Mouse (Mus musculus): ENCODE measurements around the gene Cdx2. TPM values are rescaled to one million over a fixed set of nuclear protein-coding genes. Genes with fewer than 3 reads are reported as not detected.

Gene Cdx2
- polyA plus RNA-seq, 1 experiment from 2014 or later, result 0.06 TPM

DNA sequence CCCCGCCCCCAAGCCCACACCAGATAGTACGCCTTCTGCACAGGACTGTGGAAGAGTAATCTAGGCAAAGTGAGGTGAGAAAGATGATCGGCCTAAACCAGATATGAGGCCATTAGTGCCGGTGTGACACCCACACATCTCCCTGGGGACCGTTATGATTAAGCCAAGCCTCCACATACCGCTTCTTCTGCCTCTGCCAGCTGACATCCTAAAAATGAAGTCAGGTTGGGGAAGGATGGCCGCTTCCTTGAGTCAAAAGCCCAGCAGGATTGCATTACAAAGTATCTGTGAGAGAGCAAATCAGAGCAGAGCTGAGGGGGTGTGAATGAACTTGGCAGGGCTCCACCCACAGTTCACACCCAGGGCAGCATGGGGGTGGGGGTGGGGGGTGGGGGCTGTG lies 25.6 kb upstream of the Cdx2 start:
- 39% methylated on average over 7 of the region's 7 CpGs for WGBS
- Histone ChIP-seq H3K27me3 (ENCODE audit: low read depth, poor library complexity, severe bottlenecking) (no peaks in the 10 kb centered on the region), H3K27ac (no peak overlapping the region), H3K36me3 (no peaks in the 10 kb centered on the region), H3K4me3 (no peak overlapping the region), H3K4me1 (peaks cover 13% of the 10 kb centered on the region), H3K9me3 (replicated peaks) (no peaks in the 10 kb centered on the region)
- DNase-seq (ENCODE audit: low spot score), result no peak

DNA sequence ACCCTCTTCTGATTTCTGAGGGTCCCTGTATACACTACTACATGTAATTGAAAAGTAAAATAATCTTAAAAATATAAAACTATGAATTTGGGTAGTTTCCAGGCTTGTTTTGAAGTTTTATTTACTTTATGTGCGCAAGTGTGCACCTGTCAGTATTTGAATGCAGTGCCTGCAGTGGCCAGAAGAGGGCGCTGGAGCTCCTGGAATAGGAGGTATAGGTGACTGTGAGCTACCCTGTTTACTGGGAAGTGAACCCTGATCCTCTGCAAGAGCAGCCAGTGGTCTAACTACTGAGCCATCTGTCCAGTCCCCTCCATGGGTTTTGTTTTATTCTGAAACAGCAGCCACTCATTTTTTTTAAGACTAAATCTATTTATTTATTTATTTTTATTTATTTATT lies 24.5 kb upstream of the Cdx2 start:
- peaks cover 13% of the 10 kb centered on the region for H3K4me1 ChIP-seq
- no peaks in the 10 kb centered on the region for H3K27me3 ChIP-seq (ENCODE audit: low read depth, poor library complexity, severe bottlenecking)
- no peak overlapping the region for H3K27ac ChIP-seq
- DNase-seq (ENCODE audit: low spot score), result peak; percentile 73
- WGBS, result 45% methylated on average over 2 of the region's 2 CpGs
- no peaks in the 10 kb centered on the region for H3K36me3 ChIP-seq
- H3K9me3 ChIP-seq (replicated peaks), result no peaks in the 10 kb centered on the region
- no peak overlapping the region for H3K4me3 ChIP-seq

DNA sequence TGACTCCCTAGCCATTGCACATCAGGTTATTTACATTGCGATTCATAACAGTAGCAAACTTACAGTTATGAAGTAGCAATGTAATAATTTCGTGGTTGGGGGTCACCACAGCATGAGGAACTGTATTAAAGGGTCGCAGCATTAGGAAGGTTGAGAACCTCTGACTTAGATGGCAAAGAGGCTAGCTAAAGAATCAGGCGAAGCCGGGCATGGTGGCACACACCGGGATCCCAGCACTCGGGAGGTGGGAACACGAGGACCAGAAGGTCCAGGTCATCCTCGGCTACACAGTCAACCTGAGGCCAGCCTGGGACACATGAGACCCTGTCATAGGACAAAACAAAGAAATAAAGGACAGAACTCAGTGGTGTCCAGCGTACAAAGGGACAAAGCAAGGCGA lies 22.9 kb upstream of the Cdx2 start:
- Histone ChIP-seq H3K4me3 (no peak overlapping the region), H3K4me1 (peaks cover 13% of the 10 kb centered on the region), H3K9me3 (replicated peaks) (no peaks in the 10 kb centered on the region), H3K27me3 (ENCODE audit: low read depth, poor library complexity, severe bottlenecking) (no peaks in the 10 kb centered on the region), H3K36me3 (no peaks in the 10 kb centered on the region), H3K27ac (no peak overlapping the region)
- DNase-seq (ENCODE audit: low spot score), result no peak
- 84% methylated on average over 11 of the region's 11 CpGs for WGBS

DNA sequence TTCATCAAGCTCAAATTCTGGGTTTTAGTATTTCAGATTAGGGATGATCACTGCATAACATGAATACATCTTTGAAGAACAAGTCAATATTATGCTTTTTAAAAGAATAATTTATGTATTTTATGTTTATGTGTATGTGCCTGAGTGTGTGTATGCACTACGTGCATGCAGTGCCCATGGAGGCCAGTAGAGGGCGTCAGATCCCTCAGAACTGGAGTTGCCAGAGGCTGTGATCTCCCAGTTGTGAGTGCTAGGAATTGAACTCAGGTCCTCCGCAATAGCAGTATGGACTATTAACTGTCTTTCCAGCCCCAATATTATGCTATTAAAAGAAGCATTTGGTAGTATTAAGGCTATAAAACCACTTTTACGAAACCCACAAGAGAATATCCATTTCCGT lies 20.6 kb upstream of the Cdx2 start:
- no peak overlapping the region for H3K4me3 ChIP-seq
- no peaks in the 10 kb centered on the region for H3K36me3 ChIP-seq
- peaks cover 11% of the 10 kb centered on the region for H3K27me3 ChIP-seq (ENCODE audit: low read depth, poor library complexity, severe bottlenecking)
- no peak overlapping the region for H3K27ac ChIP-seq
- WGBS, result 87% methylated on average over 5 of the region's 5 CpGs
- no peaks in the 10 kb centered on the region for H3K9me3 ChIP-seq (replicated peaks)
- no peak for DNase-seq (ENCODE audit: low spot score)
- peaks cover 5% of the 10 kb centered on the region; the same call in 1 of the 2 replicates for H3K4me1 ChIP-seq

DNA sequence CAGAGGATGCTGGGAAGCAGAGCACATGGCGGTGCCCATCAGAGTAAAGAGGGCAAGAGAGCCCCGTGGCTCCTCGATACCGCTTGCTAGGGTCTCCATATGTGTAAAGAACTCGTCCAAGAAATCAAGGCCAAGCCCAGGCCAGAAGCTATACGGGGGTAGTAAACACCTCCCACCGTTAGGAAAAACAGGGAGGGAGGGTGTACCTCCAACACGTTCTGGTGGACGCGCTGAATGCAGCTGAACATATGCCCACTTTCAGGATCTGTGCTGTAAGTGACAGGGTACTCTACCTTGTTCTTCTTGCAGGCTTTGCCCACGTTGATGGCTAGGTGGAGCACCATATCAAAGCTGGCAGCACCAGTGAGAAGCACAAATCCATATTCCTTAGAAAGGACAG lies 18.9 kb upstream of the Cdx2 start:
- Histone ChIP-seq H3K36me3 (no peaks in the 10 kb centered on the region), H3K4me3 (no peak overlapping the region), H3K27ac (no peak overlapping the region), H3K4me1 (0 out of 2 replicates have a peak, but pooled peaks cover 4% of the 10 kb centered on the region), H3K9me3 (replicated peaks) (no peaks in the 10 kb centered on the region), H3K27me3 (ENCODE audit: low read depth, poor library complexity, severe bottlenecking) (peaks cover 29% of the 10 kb centered on the region)
- no peak for DNase-seq (ENCODE audit: low spot score)
- WGBS, result 77% methylated on average over 11 of the region's 11 CpGs

DNA sequence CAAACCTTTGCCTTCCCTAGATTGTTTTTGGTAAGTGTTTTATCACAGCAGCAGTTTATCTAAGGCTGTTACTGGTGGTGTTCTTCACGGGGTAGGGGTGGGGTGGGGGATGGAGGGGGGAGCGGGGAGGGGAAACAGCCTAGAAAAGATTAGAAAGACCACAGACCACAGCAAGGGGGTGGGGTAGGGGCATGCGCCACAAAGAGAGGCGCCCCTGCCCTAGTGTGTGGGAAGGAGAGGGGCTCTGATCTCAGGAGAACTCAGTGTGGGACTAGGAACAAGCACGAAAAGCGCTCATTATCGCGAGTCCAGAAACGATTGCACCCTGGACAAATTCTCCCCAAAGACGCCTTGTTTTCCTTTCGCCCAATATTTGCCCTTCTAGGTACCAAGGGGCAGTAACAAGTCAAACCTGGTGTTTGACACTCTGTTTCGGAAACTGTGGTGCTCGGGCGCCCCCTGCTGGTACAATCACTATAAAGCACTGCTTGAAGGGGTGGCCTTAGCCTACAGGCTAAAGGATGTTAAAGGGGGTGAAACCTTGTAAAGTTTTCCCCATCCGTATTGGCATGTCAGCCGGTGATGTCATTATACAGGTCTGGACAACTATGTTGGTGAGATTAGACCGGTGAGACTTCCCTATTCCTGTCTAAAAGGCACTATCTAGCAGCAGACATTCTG lies 16.3 kb upstream of the Cdx2 start:
- Histone ChIP-seq H3K27ac (no peak overlapping the region), H3K36me3 (no peaks in the 10 kb centered on the region), H3K27me3 (ENCODE audit: low read depth, poor library complexity, severe bottlenecking) (peaks cover 53% of the 10 kb centered on the region), H3K4me1 (0 out of 2 replicates have a peak, but pooled peaks cover 4% of the 10 kb centered on the region), H3K9me3 (replicated peaks) (no peaks in the 10 kb centered on the region), H3K4me3 (no peak overlapping the region)
- DNase-seq (ENCODE audit: low spot score), result peak; percentile 89
- 20% methylated on average over 17 of the region's 17 CpGs for WGBS

DNA sequence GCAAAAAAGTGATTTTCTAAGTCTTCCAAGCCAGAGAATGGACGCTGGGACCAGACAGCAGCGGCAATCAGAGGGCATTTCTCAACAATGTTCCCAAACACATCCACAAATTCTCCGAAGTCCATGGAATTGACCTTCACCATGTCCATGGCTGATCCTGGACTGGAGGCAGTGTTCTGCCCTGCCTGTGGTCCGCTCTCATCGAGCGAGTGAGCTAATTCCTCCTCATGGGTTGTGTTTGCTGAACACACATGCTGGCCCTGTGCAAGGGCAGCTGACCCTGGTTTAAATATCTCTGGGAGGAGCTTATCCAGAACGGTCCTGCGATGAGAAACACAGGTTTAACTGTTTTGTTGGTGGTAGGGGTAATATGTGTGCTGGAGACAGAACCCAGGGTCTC lies 15.1 kb upstream of the Cdx2 start, which contains the start of gene Urad:
Urad (minus strand) TSS at position 258 of the 400 bp plus-strand sequence.
- Histone ChIP-seq H3K4me3 (no peak within 1 kb of the TSS), H3K4me1 (0 out of 2 replicates have a peak, but pooled peaks cover 4% of the 10 kb centered on the region), H3K27me3 (ENCODE audit: low read depth, poor library complexity, severe bottlenecking) (peaks cover 65% of the 10 kb centered on the region), H3K27ac (no peak within 1 kb of the TSS), H3K9me3 (replicated peaks) (no peaks in the 10 kb centered on the region), H3K36me3 (no peaks in the 10 kb centered on the region)
- no peak for DNase-seq (ENCODE audit: low spot score)
- 77% methylated on average over 8 of the region's 8 CpGs for WGBS

DNA sequence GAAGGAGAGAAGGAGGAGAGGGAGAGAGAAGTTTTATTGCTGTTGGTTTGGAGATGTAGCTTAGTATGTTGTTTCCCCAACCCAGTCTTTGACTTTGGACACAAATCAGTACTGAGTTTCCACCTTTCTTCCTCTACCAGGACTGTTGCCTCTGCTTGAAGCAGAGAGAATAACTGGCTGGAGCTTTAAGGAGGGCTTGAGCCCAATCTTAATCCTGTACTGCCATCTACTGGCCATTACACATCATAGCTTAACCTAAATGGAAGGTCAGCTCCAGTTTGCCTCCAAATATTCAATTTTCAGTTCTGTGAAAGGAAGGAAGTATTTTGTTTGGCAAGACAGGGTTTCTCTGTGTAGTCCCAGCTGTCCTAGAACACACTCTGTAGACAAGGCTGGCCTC lies 12.6 kb upstream of the Cdx2 start:
- no peak for DNase-seq (ENCODE audit: low spot score)
- Histone ChIP-seq H3K27ac (no peak overlapping the region), H3K27me3 (ENCODE audit: low read depth, poor library complexity, severe bottlenecking) (peaks cover 91% of the 10 kb centered on the region), H3K4me1 (peaks cover 13% of the 10 kb centered on the region), H3K36me3 (no peaks in the 10 kb centered on the region), H3K4me3 (no peak overlapping the region), H3K9me3 (replicated peaks) (no peaks in the 10 kb centered on the region)

DNA sequence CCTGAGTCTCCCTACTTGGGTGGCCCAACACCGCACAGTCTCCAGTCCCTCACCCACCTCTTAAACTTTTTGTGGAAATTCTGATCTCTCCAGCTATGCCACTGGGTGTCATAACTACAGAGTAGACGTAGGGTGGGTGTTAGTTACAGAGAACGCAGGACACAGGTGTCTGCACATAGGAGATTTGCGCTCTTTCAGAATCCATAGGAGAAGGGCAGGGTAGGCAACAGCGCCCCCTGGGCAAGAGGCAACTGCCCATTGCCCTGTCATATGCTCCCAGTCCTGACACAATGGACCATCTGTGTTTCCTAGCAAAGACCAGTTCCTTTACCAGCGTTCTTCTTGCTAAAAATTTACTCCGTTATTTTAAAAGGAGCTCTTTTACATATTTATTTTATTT lies 10.9 kb upstream of the Cdx2 start:
- no peak for DNase-seq (ENCODE audit: low spot score)
- Histone ChIP-seq H3K9me3 (replicated peaks) (no peaks in the 10 kb centered on the region), H3K36me3 (no peaks in the 10 kb centered on the region), H3K4me3 (no peak overlapping the region), H3K27ac (no peak overlapping the region), H3K4me1 (peaks cover 9% of the 10 kb centered on the region), H3K27me3 (ENCODE audit: low read depth, poor library complexity, severe bottlenecking) (peaks cover 99% of the 10 kb centered on the region)
- 29% methylated on average over 7 of the region's 7 CpGs for WGBS

DNA sequence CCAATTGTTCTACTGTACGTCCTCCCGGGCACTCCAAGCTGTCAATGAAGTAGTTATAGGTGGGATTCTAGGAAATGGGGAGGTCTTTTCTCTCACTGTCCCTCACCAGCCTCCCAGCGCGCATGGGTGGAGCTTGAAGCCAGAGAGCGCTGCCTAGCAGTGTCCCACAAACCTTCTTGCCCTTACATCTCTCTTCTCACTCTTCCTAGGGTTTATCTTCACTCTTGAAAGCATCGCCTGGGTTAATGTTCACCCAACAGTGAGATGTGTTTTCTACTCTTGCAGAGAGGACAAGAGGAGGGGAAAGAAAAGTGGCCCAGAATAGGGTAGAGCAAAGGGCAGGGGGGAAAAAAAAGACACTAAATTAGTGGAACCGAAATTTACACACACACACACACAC lies 10.3 kb upstream of the Cdx2 start:
- Histone ChIP-seq H3K36me3 (no peaks in the 10 kb centered on the region), H3K9me3 (replicated peaks) (no peaks in the 10 kb centered on the region), H3K27ac (no peak overlapping the region), H3K4me1 (peaks cover 9% of the 10 kb centered on the region), H3K27me3 (ENCODE audit: low read depth, poor library complexity, severe bottlenecking) (peaks cover 99% of the 10 kb centered on the region), H3K4me3 (no peak overlapping the region)
- peak; percentile 29 for DNase-seq (ENCODE audit: low spot score)
- WGBS, result 9% methylated on average over 7 of the region's 7 CpGs

DNA sequence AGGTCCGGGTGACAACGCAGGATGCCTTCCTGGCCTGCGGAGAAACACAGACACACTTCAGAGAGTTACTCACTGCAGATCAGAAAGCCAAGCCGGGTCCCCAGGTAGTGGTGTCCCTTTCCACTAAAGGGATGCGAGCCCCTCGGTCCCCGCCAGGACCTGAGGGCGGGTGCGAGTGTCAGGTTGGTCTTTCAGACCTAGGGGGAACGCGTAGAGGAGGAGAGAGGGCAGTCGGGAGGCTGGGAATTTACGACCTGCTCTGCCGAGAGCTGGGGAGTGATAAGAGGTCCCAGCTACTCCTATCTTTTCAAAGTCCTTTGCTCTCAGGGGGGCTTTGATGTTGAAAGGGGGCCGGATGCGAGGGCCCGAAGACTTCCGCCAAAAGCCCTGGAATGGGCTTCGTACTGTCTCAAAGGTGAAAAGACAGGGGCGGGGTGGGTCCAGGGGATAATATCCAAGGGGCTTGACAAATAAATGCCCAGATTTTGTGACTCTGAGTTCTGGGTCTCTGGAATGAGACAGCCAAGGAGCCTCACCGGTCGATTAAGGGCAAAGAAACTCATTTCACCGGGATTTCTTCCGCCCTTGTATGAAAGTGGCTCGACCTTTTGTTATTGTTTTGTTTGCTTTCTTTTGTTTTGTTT lies 8.5 kb upstream of the Cdx2 start:
- under 1% methylated on average over 25 of the region's 25 CpGs for WGBS
- no peak overlapping the region for H3K27ac ChIP-seq
- peak overlapping the region; percentile 21; the same call in 1 of the 2 replicates for H3K4me3 ChIP-seq
- no peaks in the 10 kb centered on the region for H3K36me3 ChIP-seq
- peaks cover 99% of the 10 kb centered on the region for H3K27me3 ChIP-seq (ENCODE audit: low read depth, poor library complexity, severe bottlenecking)
- H3K9me3 ChIP-seq (replicated peaks), result no peaks in the 10 kb centered on the region
- H3K4me1 ChIP-seq, result peaks cover 15% of the 10 kb centered on the region
- DNase-seq (ENCODE audit: low spot score), result no peak

DNA sequence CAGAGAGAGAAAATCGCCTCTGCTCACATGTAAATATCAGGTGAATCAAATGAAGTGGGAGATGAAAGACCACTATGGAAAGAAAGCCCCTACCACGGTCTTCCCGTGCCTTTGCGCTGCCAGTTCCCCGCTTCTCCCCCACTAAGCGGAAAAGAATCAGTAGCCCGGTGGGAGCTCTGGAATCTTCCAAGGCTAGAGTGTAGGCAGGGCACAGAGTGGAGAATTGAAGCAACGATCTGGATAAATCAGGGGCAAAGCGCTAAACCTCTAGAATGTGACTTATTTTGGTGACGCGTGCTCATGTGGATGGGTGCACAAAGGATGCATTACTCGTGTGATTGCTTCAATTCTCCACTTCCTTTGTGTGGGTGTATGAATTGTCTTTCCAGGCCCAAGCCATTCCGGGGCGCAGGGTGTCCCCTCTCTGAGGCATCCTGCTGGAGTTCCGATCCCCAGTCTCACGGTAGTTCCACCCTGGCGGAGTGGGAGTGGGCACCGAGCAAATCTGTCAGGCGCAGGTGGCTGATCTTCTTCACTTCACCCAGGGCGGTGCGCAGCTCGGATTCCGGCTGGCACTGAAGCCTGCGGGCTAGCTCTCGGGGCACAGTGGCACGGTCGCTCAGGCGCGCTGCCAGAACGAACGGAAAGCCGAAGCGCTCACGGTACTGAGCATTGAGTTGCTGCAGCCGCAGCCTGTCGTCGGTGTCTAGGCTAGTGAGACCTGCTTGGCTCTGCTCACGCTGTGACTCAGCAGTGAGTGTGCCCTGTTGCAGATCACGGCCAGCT lies 7.8 kb upstream of the Cdx2 start:
- Histone ChIP-seq H3K4me1 (peaks cover 18% of the 10 kb centered on the region), H3K36me3 (no peaks in the 10 kb centered on the region), H3K27ac (no peak overlapping the region), H3K4me3 (peak overlapping the region; percentile 21; the same call in 1 of the 2 replicates), H3K27me3 (ENCODE audit: low read depth, poor library complexity, severe bottlenecking) (peaks cover 99% of the 10 kb centered on the region), H3K9me3 (replicated peaks) (no peaks in the 10 kb centered on the region)
- DNase-seq (ENCODE audit: low spot score), result peak; percentile 64
- WGBS, result under 1% methylated on average over 39 of the region's 39 CpGs
